Mouse (Mus musculus): ENCODE data around the gene Samd5.

DNA sequence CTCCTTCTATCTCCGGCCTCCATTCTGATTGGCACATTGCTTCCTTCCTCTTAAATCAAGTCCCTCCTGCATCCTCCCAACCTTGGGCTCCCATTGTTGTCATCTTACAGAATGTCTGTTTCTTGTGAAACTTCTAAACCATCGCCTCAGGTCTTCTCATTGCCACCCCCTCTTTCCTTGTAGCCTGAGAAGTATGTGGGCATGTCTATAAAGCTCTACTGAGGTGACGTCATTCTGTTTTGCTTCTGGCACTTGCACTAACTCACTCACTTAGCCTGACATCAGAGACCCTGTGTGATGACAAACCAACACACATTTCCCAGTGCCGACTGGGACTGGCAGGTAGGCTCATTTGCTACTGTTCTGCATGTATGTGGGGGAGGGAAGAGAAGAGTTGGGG, 100.9 kb downstream of the Samd5 start:
- TF ChIP-seq CTCF (IDR thresholded peaks at IDR 0.05; ENCODE audit: low read depth) (no peak), EP300 (IDR thresholded peaks at IDR 0.05; ENCODE audit: low read depth) (no peak)
